Mouse (Mus musculus) gastrocnemius, postnatal 10 days (tissue): ENCODE results near the gene D6Wsu163e. TPM values are rescaled to one million over a fixed set of nuclear protein-coding genes. Genes with fewer than 3 reads are reported as not detected.

Experiments used
- DNase-seq: peaks from one replicate; pipeline ENCODE4 v3.0.0; 2021; ENCODE audit warnings: mixed read lengths
- long read RNA-seq, 2 experiments: library from polyadenylated mRNA; stranded (forward); transcript quantifications; one replicate each; pipeline ENCODE4 v2.0.0; 2021
- total RNA-seq, 2 experiments: library from RNA; stranded (reverse); gene quantifications; 2 replicates each; pipeline ENCODE4 v1.2.3; 2021

The D6Wsu163e gene
- 10 to 100 TPM in 1 of 2 experiments, 1 to 10 TPM in 1; 8.7 to 10.3 TPM for total RNA-seq
- long read RNA-seq, experiment 1, transcript D6Wsu163e-201 (14 exons, 2,501 nt) = major isoform, 6 of 9 reads
- long read RNA-seq, experiment 1, partial matches to known transcripts = 1 of 9 reads
- long read RNA-seq, experiment 1, other reads (novel, unspliced or antisense) = 2 of 9 reads
- long read RNA-seq, experiment 2, partial matches to known transcripts = 0 of 5 reads
- long read RNA-seq, experiment 2, other reads (novel, unspliced or antisense) = 3 of 5 reads

- DNase-seq = peak; percentile 94
Observed at GRCm38 (mm10) chr6:126939487-126940171, at the start of gene D6Wsu163e, which contains the start of gene Rad51ap1. D6Wsu163e (plus strand) TSS chr6:126939962. Rad51ap1 (minus strand) TSS chr6:126939587.

GRCm38 (mm10) chr6:126907378-126907777 is 32.4 kb upstream of the D6Wsu163e start:
- no peak for DNase-seq

GRCm38 (mm10) chr6:126907876-126908275 is 31.9 kb upstream of the D6Wsu163e start:
- DNase-seq = no peak

- DNase-seq = no peak
Observed at GRCm38 (mm10) chr6:126910727-126911126, 29.0 kb upstream of the D6Wsu163e start.

GRCm38 (mm10) chr6:126914928-126915327 is 24.8 kb upstream of the D6Wsu163e start:
- no peak for DNase-seq

GRCm38 (mm10) chr6:126921111-126921881 is 18.5 kb upstream of the D6Wsu163e start, which contains the start of gene Dyrk4:
Dyrk4 (minus strand) TSS chr6:126921839.
- DNase-seq = peak; percentile 20

- DNase-seq = no peak
Observed at GRCm38 (mm10) chr6:126932896-126933295, 6.9 kb upstream of the D6Wsu163e start.

GRCm38 (mm10) chr6:126938047-126938446 is 1.7 kb upstream of the D6Wsu163e start:
- no peak for DNase-seq

- no peak for DNase-seq
Observed at GRCm38 (mm10) chr6:126938853-126939486, 792 bp upstream of the D6Wsu163e start.

GRCm38 (mm10) chr6:126940451-126940850 is 689 bp downstream of the D6Wsu163e start:
- DNase-seq = no peak

- no peak for DNase-seq
Observed at GRCm38 (mm10) chr6:126948336-126948735, 8.6 kb downstream of the D6Wsu163e start.

GRCm38 (mm10) chr6:126955734-126956133 is 16.0 kb downstream of the D6Wsu163e start:
- DNase-seq = peak; percentile 87

GRCm38 (mm10) chr6:126961371-126962018 is 21.7 kb downstream of the D6Wsu163e start:
- DNase-seq = no peak

GRCm38 (mm10) chr6:126962709-126963108 is 22.9 kb downstream of the D6Wsu163e start:
- no peak for DNase-seq

GRCm38 (mm10) chr6:126963426-126963825 is 23.7 kb downstream of the D6Wsu163e start:
- DNase-seq = peak; percentile 48

- no peak for DNase-seq
Observed at GRCm38 (mm10) chr6:126966241-126967026, 26.7 kb downstream of the D6Wsu163e start.

GRCm38 (mm10) chr6:126981539-126982234 is 41.9 kb downstream of the D6Wsu163e start:
- no peak for DNase-seq

- DNase-seq = no peak
Observed at GRCm38 (mm10) chr6:126993676-126994075, 53.9 kb downstream of the D6Wsu163e start.

- DNase-seq = no peak
Observed at GRCm38 (mm10) chr6:126995494-126995893, 55.7 kb downstream of the D6Wsu163e start.

- no peak for DNase-seq
Observed at GRCm38 (mm10) chr6:126996399-126996798, 56.6 kb downstream of the D6Wsu163e start.
